Mouse (Mus musculus): ENCODE data around the gene Mfsd5. TPM values are rescaled to one million over a fixed set of nuclear protein-coding genes. Genes with fewer than 3 reads are reported as not detected.
A peak's percentile ranks its signal among the peaks of the same experiment; 100 is the strongest.

Gene Mfsd5
- polyA plus RNA-seq (2015; fragmentation: Nextera tagmentation; extraction: Ambion mirVana) = 74.2 and 77.6 TPM in 2 replicates

- Histone ChIP-seq H3K27ac (ENCODE audit: low read length) (peak within 1 kb of the TSS; percentile 94), H3K9me3 (ENCODE audit: control insufficient read depth, low read length) (no peaks in the 10 kb centered on the region), H3K4me3 (ENCODE audit: low read length) (peak within 1 kb of the TSS; percentile 88), H3K4me1 (ENCODE audit: control insufficient read depth, insufficient read depth, low read length) (peaks cover 14% of the 10 kb centered on the region), H3K27me3 (replicated peaks; ENCODE audit: control insufficient read depth, insufficient read depth, low read length) (no peaks in the 10 kb centered on the region), H3K4me2 (ENCODE audit: low read depth, low read length) (peak within 1 kb of the TSS; percentile 70), H3K9ac (ENCODE audit: low read depth, low read length) (peak within 1 kb of the TSS; percentile 92), H3K36me3 (ENCODE audit: control insufficient read depth, insufficient read depth, low read length) (peaks cover 11% of the 10 kb centered on the region)
- ATAC-seq = peak; percentile 95
- under 1% methylated on average over 65 of the region's 65 CpGs for WGBS
Measured at GRCm38 (mm10) chr15:102279092-102279782, at the start of gene Mfsd5. Mfsd5 (plus strand) TSS chr15:102279454.

GRCm38 (mm10) chr15:102230408-102231321 lies 48.6 kb upstream of the Mfsd5 start:
- Histone ChIP-seq H3K9ac (ENCODE audit: low read depth, low read length) (no peak overlapping the region), H3K4me3 (ENCODE audit: low read length) (no peak overlapping the region), H3K4me1 (ENCODE audit: control insufficient read depth, insufficient read depth, low read length) (peaks cover 16% of the 10 kb centered on the region), H3K27me3 (replicated peaks; ENCODE audit: control insufficient read depth, insufficient read depth, low read length) (no peaks in the 10 kb centered on the region), H3K27ac (ENCODE audit: low read length) (no peak overlapping the region), H3K9me3 (ENCODE audit: control insufficient read depth, low read length) (no peaks in the 10 kb centered on the region), H3K36me3 (ENCODE audit: control insufficient read depth, insufficient read depth, low read length) (no peaks in the 10 kb centered on the region), H3K4me2 (ENCODE audit: low read depth, low read length) (no peak overlapping the region)
- ATAC-seq = no peak
- WGBS = 85% methylated on average over 17 of the region's 17 CpGs

- Histone ChIP-seq H3K9ac (ENCODE audit: low read depth, low read length) (no peak within 1 kb of the TSS), H3K4me3 (ENCODE audit: low read length) (no peak within 1 kb of the TSS), H3K27ac (ENCODE audit: low read length) (no peak within 1 kb of the TSS), H3K4me2 (ENCODE audit: low read depth, low read length) (peak within 1 kb of the TSS; percentile 15), H3K27me3 (replicated peaks; ENCODE audit: control insufficient read depth, insufficient read depth, low read length) (no peaks in the 10 kb centered on the region), H3K9me3 (ENCODE audit: control insufficient read depth, low read length) (no peaks in the 10 kb centered on the region), H3K36me3 (ENCODE audit: control insufficient read depth, insufficient read depth, low read length) (no peaks in the 10 kb centered on the region), H3K4me1 (ENCODE audit: control insufficient read depth, insufficient read depth, low read length) (peaks cover 21% of the 10 kb centered on the region)
- peak; percentile 24 for ATAC-seq
- WGBS = 44% methylated on average over 6 of the region's 6 CpGs
Measured at GRCm38 (mm10) chr15:102231748-102232147, 47.5 kb upstream of the Mfsd5 start, which contains the start of gene Itgb7. Itgb7 (minus strand) TSS chr15:102231944.

GRCm38 (mm10) chr15:102232764-102233163 lies 46.5 kb upstream of the Mfsd5 start:
- Histone ChIP-seq H3K9ac (ENCODE audit: low read depth, low read length) (no peak overlapping the region), H3K9me3 (ENCODE audit: control insufficient read depth, low read length) (no peaks in the 10 kb centered on the region), H3K27me3 (replicated peaks; ENCODE audit: control insufficient read depth, insufficient read depth, low read length) (no peaks in the 10 kb centered on the region), H3K4me3 (ENCODE audit: low read length) (no peak overlapping the region), H3K4me2 (ENCODE audit: low read depth, low read length) (no peak overlapping the region), H3K4me1 (ENCODE audit: control insufficient read depth, insufficient read depth, low read length) (peaks cover 21% of the 10 kb centered on the region), H3K36me3 (ENCODE audit: control insufficient read depth, insufficient read depth, low read length) (no peaks in the 10 kb centered on the region), H3K27ac (ENCODE audit: low read length) (no peak overlapping the region)
- no peak for ATAC-seq
- 81% methylated on average over 7 of the region's 7 CpGs for WGBS

GRCm38 (mm10) chr15:102233896-102234295 lies 45.4 kb upstream of the Mfsd5 start:
- Histone ChIP-seq H3K36me3 (ENCODE audit: control insufficient read depth, insufficient read depth, low read length) (no peaks in the 10 kb centered on the region), H3K4me2 (ENCODE audit: low read depth, low read length) (no peak overlapping the region), H3K9me3 (ENCODE audit: control insufficient read depth, low read length) (no peaks in the 10 kb centered on the region), H3K4me1 (ENCODE audit: control insufficient read depth, insufficient read depth, low read length) (peaks cover 21% of the 10 kb centered on the region), H3K4me3 (ENCODE audit: low read length) (no peak overlapping the region), H3K27me3 (replicated peaks; ENCODE audit: control insufficient read depth, insufficient read depth, low read length) (no peaks in the 10 kb centered on the region), H3K9ac (ENCODE audit: low read depth, low read length) (no peak overlapping the region), H3K27ac (ENCODE audit: low read length) (no peak overlapping the region)
- ATAC-seq = no peak
- 7% methylated on average over 2 of the region's 2 CpGs for WGBS

GRCm38 (mm10) chr15:102235371-102236027 lies 43.8 kb upstream of the Mfsd5 start:
- Histone ChIP-seq H3K4me2 (ENCODE audit: low read depth, low read length) (peak overlapping the region; percentile 53), H3K9ac (ENCODE audit: low read depth, low read length) (peak overlapping the region; percentile 61), H3K27ac (ENCODE audit: low read length) (peak overlapping the region; percentile 78), H3K4me3 (ENCODE audit: low read length) (peak overlapping the region; percentile 38), H3K36me3 (ENCODE audit: control insufficient read depth, insufficient read depth, low read length) (0 out of 2 replicates have a peak, but pooled peaks cover 2% of the 10 kb centered on the region), H3K27me3 (replicated peaks; ENCODE audit: control insufficient read depth, insufficient read depth, low read length) (no peaks in the 10 kb centered on the region), H3K4me1 (ENCODE audit: control insufficient read depth, insufficient read depth, low read length) (peaks cover 24% of the 10 kb centered on the region), H3K9me3 (ENCODE audit: control insufficient read depth, low read length) (no peaks in the 10 kb centered on the region)
- 16% methylated on average over 21 of the region's 21 CpGs for WGBS
- ATAC-seq = peak; percentile 88

- H3K9me3 ChIP-seq (ENCODE audit: control insufficient read depth, low read length) = no peaks in the 10 kb centered on the region
- H3K4me3 ChIP-seq (ENCODE audit: low read length) = no peak overlapping the region
- no peaks in the 10 kb centered on the region for H3K27me3 ChIP-seq (replicated peaks; ENCODE audit: control insufficient read depth, insufficient read depth, low read length)
- WGBS = 86% methylated on average over 14 of the region's 14 CpGs
- peaks cover 38% of the 10 kb centered on the region for H3K4me1 ChIP-seq (ENCODE audit: control insufficient read depth, insufficient read depth, low read length)
- no peak overlapping the region for H3K27ac ChIP-seq (ENCODE audit: low read length)
- 0 out of 2 replicates have a peak, but pooled peaks cover 3% of the 10 kb centered on the region for H3K36me3 ChIP-seq (ENCODE audit: control insufficient read depth, insufficient read depth, low read length)
- ATAC-seq = no peak
- H3K9ac ChIP-seq (ENCODE audit: low read depth, low read length) = no peak overlapping the region
- H3K4me2 ChIP-seq (ENCODE audit: low read depth, low read length) = no peak overlapping the region
Measured at GRCm38 (mm10) chr15:102238543-102239259, 40.6 kb upstream of the Mfsd5 start.

GRCm38 (mm10) chr15:102239260-102239590 lies 40.0 kb upstream of the Mfsd5 start:
- no peak for ATAC-seq
- Histone ChIP-seq H3K36me3 (ENCODE audit: control insufficient read depth, insufficient read depth, low read length) (0 out of 2 replicates have a peak, but pooled peaks cover 3% of the 10 kb centered on the region), H3K4me3 (ENCODE audit: low read length) (no peak overlapping the region), H3K4me1 (ENCODE audit: control insufficient read depth, insufficient read depth, low read length) (peaks cover 42% of the 10 kb centered on the region), H3K4me2 (ENCODE audit: low read depth, low read length) (no peak overlapping the region), H3K9ac (ENCODE audit: low read depth, low read length) (no peak overlapping the region), H3K27ac (ENCODE audit: low read length) (no peak overlapping the region), H3K9me3 (ENCODE audit: control insufficient read depth, low read length) (no peaks in the 10 kb centered on the region), H3K27me3 (replicated peaks; ENCODE audit: control insufficient read depth, insufficient read depth, low read length) (no peaks in the 10 kb centered on the region)
- WGBS = 10% methylated on average over 9 of the region's 9 CpGs
